Mouse (Mus musculus): ENCODE results near the gene Fkbp6.
"Not testable (repeated sequence)": the region's sequence is repeated elsewhere in the genome, so short reads cannot be mapped to it uniquely, and the experiment has no call there.

Gene Fkbp6

GRCm38 (mm10) chr5:135349862-135350261, at the start of gene Fkbp6:
Gene Fkbp6, minus strand, starts transcription at chr5:135350044.
- no peak for DNase-seq (ENCODE audit: low read depth, low spot score)

GRCm38 (mm10) chr5:135399382-135399781, 49.5 kb upstream of the Fkbp6 start:
- no peak for DNase-seq (ENCODE audit: low read depth, low spot score)

GRCm38 (mm10) chr5:135395826-135396225, 46.0 kb upstream of the Fkbp6 start:
- DNase-seq (ENCODE audit: low read depth, low spot score), result peak; percentile 44

- peak; percentile 93 for DNase-seq (ENCODE audit: low read depth, low spot score)
These were observed 44.4 kb upstream of the Fkbp6 start, which contains the start of gene Pom121 for GRCm38 (mm10) chr5:135394004-135394823. Gene Pom121, minus strand, starts transcription at chr5:135394546.

GRCm38 (mm10) chr5:135383771-135384170, 33.9 kb upstream of the Fkbp6 start:
- no peak for DNase-seq (ENCODE audit: low read depth, low spot score)

GRCm38 (mm10) chr5:135382746-135383145, 32.9 kb upstream of the Fkbp6 start:
- no peak for DNase-seq (ENCODE audit: low read depth, low spot score)

GRCm38 (mm10) chr5:135381356-135381925, 31.6 kb upstream of the Fkbp6 start:
- DNase-seq (ENCODE audit: low read depth, low spot score), result no peak

- no peak for DNase-seq (ENCODE audit: low read depth, low spot score)
These were observed 30.8 kb upstream of the Fkbp6 start for GRCm38 (mm10) chr5:135380681-135381080.

GRCm38 (mm10) chr5:135376341-135376740, 26.5 kb upstream of the Fkbp6 start:
- no peak for DNase-seq (ENCODE audit: low read depth, low spot score)

GRCm38 (mm10) chr5:135375167-135375566, 25.3 kb upstream of the Fkbp6 start:
- DNase-seq (ENCODE audit: low read depth, low spot score), result no peak

- DNase-seq (ENCODE audit: low read depth, low spot score), result no peak
These were observed 23.8 kb upstream of the Fkbp6 start for GRCm38 (mm10) chr5:135373601-135374000.

GRCm38 (mm10) chr5:135371195-135371594, 21.4 kb upstream of the Fkbp6 start:
- DNase-seq (ENCODE audit: low read depth, low spot score), result no peak

GRCm38 (mm10) chr5:135369787-135370654, 20.2 kb upstream of the Fkbp6 start, which contains the start of gene Nsun5:
Gene Nsun5, plus strand, starts transcription at chr5:135369953.
- peak; percentile 95 for DNase-seq (ENCODE audit: low read depth, low spot score)

GRCm38 (mm10) chr5:135369196-135369595, 19.4 kb upstream of the Fkbp6 start:
- DNase-seq (ENCODE audit: low read depth, low spot score), result not testable (repeated sequence)

- no peak for DNase-seq (ENCODE audit: low read depth, low spot score)
These were observed 18.5 kb upstream of the Fkbp6 start for GRCm38 (mm10) chr5:135368312-135368711.

GRCm38 (mm10) chr5:135367841-135368240, 18.0 kb upstream of the Fkbp6 start:
- DNase-seq (ENCODE audit: low read depth, low spot score), result no peak

GRCm38 (mm10) chr5:135363540-135363939, 13.7 kb upstream of the Fkbp6 start:
- DNase-seq (ENCODE audit: low read depth, low spot score), result peak; percentile 67

- no peak for DNase-seq (ENCODE audit: low read depth, low spot score)
These were observed 12.7 kb upstream of the Fkbp6 start for GRCm38 (mm10) chr5:135362572-135362971.

- no peak for DNase-seq (ENCODE audit: low read depth, low spot score)
These were observed 9.9 kb upstream of the Fkbp6 start for GRCm38 (mm10) chr5:135359772-135360171.

- peak; percentile 14 for DNase-seq (ENCODE audit: low read depth, low spot score)
These were observed 7.7 kb upstream of the Fkbp6 start for GRCm38 (mm10) chr5:135357556-135357955.

- no peak for DNase-seq (ENCODE audit: low read depth, low spot score)
These were observed 6.2 kb upstream of the Fkbp6 start for GRCm38 (mm10) chr5:135356090-135356489.

GRCm38 (mm10) chr5:135353564-135353963, 3.7 kb upstream of the Fkbp6 start:
- DNase-seq (ENCODE audit: low read depth, low spot score), result peak; percentile 38
